Mouse (Mus musculus) mouse trophoblast stem cell (cell line): ENCODE results near the gene Otud7b.
"Not testable (repeated sequence)": the region's sequence is repeated elsewhere in the genome, so short reads cannot be mapped to it uniquely, and the experiment has no call there.

ENCODE experiments used
- in situ Hi-C, 2 experiments: fragments of 300-500 bp; cut with MseI, MboI; formaldehyde crosslinking; loops; 2 replicates in 1 of 2; 3 replicates in 1 of 2; pipeline ENCODE4 v1.15.1; 2025

The Otud7b gene

GRCm38 (mm10) chr3:96179531-96179930, 75.2 kb downstream of the Otud7b start:
- in situ Hi-C loops = no loop called here

DNA sequence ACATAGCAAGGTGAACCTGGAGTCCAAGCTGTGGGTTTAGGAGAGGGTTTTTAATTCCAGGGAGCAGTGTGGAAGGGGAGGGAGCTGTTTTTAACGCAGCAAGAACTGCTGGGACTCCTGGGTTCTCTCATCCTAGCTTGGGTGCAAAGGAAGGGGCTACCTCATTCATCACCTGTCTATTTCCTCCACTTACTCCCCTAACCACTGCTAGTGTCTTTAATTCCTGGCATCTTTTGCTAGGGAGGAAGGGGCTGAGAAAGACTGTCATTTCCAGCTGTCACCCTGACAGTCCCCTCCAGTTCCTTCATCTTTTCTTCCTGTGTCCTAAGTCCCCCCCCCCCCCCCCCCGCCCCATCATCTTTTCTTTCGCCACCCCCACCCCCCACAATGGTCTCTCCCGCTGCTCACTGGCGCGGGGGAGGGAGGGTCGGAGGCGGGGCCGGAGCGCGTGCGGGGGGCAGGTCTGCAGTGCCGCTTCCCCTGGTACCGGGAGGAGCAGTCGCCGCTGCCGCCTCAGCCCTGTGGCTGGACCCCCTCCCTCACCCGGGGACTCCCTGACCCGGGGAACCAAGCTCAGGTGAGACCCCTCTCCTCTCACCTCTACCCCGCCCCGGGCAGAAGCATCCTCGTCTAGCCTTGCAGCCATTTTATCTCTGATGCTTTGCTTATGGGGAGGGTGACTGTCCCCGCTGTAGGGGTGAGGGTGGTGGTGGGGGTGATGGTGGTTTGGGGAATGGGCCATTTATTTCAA, 76.6 kb downstream of the Otud7b start, which contains the start of gene Sv2a:
Sv2a (plus strand) TSS at position 425 of the 751 bp plus-strand sequence.
- in situ Hi-C loops = no loop called here

DNA sequence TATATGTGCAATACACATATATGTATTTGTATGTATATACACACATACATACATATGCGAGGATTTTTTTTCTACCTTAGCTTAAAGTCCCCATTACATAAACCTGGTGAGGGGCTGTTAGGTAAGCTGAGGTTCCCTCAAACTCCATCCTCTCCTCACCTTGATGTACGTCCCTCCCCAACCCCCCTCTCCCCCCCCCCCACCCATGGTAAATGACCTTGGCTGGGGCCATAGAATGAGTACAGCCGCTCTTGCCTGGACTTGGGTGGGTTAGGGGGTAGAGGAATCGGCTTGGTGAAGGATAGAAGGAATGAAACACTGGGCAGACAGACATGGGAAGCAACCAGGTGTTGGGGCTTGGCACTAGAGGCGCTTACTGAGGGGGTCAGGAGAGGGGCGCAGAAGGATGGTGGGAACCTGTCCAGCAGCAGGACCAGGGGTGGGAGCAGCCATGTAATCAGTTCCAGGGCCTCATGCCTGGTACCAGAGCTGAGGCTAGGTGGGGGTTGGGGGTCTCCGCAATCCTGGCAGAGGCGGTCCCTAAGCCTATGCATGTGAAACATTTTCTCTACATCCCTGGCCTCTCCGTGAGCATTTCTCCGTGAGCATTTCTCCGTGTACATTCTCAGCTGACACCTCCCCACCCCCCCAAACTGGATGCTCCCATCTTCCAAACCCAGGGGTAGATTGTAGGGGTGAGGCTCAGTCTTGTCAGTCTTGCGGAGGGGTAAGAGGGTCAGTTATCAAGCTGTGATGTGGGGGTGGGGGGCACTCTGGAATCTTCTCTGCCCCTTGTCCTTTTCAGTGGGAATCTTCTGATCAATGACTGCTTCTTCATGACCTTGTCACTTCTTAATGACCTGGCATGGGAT, 77.4 kb downstream of the Otud7b start:
- in situ Hi-C loops = no loop called here

DNA sequence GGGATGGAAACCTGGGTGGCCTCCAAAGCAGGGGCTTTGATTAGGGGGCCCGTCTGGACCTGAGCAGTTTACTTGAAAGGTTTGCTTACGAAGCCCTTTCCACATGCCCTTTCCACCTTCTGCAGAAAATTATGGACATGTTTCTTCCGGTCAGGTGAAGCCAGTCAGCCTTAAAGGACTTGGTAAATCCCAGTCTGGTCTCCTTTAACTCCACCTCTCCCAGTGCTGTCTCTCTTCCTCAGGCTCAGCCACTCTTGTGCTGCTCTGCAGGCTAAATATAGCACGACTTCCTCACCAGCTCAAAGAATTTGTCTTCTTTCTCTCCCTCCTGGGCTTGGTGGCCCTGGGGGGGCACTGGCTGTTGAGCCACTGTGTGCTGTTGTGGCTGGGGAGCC, 78.1 kb downstream of the Otud7b start:
- in situ Hi-C loops = no loop called here

DNA sequence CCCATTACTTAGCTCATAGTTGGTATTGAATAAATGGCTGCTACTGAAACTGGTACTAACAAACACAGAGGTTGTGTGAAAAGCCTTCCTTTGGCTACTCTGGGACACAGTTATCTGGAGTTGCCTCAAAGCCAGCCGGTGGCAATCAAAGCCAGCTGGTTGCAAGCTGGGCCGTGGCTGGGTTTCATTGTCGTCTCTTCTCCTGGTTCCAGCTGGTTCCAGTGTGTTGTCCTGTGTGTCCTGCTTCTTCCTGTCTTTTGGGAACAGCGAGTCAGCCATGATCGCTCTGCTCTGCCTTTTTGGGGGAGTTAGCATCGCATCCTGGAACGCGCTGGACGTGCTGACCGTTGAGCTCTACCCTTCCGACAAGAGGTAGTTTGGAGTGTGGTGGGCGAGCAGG, 88.7 kb downstream of the Otud7b start:
- in situ Hi-C loops = no loop called here

DNA sequence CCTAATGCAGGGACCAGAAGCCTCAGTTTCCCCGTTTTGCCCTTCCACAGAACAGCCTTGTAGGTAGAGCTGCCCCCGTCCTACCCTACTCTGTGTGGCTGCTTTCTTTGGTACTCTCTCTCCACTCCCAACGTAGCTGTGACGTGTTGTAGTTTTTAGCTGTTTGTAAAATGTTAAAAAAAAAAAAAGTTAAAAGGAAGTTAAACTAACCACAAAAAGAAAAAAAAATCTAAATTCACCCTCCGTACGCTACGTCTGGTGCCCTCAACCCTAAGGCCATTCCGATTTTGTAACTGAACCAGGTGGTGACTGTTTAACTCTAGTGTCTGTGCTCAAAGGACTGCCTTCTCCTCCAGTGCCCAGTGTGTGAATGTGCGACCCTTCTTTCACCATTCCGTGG, 90.6 kb downstream of the Otud7b start:
- in situ Hi-C loops = no loop called here

GRCm38 (mm10) chr3:96195616-96196313, 91.4 kb downstream of the Otud7b start:
- in situ Hi-C loops = no loop called here

GRCm38 (mm10) chr3:96196437-96197128, 92.3 kb downstream of the Otud7b start:
- in situ Hi-C loops = no loop called here

DNA sequence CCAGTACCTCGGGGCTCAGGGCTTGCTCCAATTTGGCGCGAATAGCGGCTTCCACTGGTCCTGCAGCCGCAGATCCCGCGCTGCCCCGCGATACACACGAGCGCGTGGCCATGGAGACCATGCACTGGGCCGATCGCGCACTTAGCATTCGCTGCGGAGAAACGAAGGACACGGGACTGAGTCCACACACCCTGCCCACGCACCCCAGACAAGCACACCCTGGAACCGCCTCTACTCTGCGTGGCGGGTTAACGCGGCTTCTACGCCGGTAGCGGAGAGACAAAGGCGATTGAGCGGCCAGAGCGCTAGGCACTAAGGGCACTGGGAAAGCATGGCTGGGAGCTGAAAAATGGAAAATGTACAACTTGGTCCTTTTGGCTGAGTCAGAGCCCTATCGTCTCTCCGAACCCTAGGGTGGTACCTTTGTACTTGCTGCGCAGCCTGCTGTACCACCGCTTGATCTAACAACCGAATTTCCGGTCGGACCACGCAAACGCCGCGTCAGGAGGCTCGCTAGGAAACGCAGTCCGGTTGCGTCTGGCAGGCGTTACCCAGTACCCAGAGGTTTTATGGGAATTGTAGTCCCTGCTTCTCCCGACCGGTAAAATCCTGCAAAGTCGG, 92.9 kb downstream of the Otud7b start:
- in situ Hi-C loops = no loop called here

- in situ Hi-C loops = no loop called here
These were observed 93.9 kb downstream of the Otud7b start for GRCm38 (mm10) chr3:96198181-96198580.

DNA sequence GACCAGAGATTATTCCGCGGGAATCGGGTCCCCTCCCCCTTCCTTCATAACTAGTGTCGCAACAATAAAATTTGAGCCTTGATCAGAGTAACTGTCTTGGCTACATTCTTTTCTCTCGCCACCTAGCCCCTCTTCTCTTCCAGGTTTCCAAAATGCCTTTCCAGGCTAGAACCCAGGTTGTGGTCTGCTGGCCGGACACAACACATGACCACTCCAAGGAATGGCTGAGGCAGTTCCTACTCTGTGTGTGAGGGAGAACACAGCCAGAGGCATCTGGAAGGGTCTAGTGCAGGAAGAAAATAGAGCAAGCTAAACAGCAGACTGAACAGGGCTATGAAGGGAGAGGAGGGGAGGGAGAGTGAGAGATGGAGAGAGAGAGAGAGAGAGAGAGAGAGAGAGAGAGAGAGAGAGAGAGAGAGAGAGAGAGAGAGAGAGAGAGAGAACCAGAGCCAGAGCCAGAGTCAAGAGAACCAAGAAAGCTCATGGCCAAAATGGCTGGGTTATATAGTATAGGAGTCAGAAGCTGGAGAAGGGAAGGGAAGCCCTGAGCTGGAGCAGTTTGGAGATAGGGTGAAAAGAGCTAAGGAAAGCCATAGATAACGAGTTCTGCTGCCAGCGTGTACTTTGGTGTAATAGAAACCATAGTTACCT, 94.4 kb downstream of the Otud7b start:
- in situ Hi-C loops = not testable (repeated sequence)

DNA sequence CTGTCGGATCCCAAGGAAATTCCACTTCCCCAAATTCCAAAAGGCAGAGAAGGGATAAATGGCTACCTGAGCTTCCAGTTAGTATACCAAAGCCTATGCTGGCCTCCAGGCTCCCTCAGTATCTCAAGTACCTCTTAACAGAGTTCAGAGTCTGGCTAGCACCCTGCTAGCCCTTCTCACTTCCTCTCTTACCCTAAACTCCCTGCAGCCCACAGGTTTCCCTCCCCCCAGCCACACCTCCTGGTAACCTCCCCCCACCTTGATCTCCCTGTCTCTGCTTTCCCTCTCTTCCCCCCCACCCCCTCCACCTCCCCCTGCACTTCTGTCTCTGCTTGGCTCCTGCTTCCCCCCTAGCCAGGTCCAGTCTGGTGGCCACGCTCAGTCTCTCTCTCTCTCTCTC, 95.4 kb downstream of the Otud7b start:
- in situ Hi-C loops = no loop called here

GRCm38 (mm10) chr3:96207819-96208218, 103.5 kb downstream of the Otud7b start:
- in situ Hi-C loops = no loop called here

- in situ Hi-C loops = no loop called here
These were observed 104.9 kb downstream of the Otud7b start for GRCm38 (mm10) chr3:96209242-96209641.
